Mouse (Mus musculus): ENCODE measurements at regions not wholly inside any gene's neighbourhood (a gene's known extent, or its start where the extent isn't known, plus 50 kb on each side); places are given as distances from the start of the nearest gene placed in this dataset.
A peak's percentile ranks its signal among the peaks of the same experiment; 100 is the strongest.

GRCm38 (mm10) chr14:120146908-120147770 is 104.9 kb upstream of the Oxgr1 start:
- DNase-seq (ENCODE audit: low spot score), result no peak

DNA sequence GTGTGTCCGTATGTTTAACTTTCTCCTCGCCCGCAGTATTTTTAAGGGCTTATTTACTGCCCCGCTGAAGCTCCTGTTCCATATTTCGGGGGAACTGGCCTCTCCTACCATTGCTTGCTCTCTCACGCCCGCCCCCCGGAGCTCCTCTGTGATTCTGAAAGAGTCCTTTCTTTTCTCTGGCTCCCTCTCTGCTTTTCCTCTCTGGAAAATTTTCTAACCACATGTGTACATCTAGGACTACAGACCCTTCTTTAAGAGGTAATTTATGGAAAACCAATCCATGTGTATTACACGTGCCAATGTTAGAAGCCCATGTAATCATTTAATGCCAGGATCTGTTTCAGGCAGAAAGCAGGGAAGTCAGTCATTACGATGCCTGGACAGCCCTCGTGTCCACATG is 106.6 kb upstream of the Oxgr1 start:
- no peak for DNase-seq (ENCODE audit: low spot score)

GRCm38 (mm10) chr14:120149341-120149741 is 107.1 kb upstream of the Oxgr1 start:
- DNase-seq (ENCODE audit: low spot score), result no peak

- no peak for DNase-seq (ENCODE audit: low spot score)
Measured at GRCm38 (mm10) chr14:120150589-120150988, 108.4 kb upstream of the Oxgr1 start.

DNA sequence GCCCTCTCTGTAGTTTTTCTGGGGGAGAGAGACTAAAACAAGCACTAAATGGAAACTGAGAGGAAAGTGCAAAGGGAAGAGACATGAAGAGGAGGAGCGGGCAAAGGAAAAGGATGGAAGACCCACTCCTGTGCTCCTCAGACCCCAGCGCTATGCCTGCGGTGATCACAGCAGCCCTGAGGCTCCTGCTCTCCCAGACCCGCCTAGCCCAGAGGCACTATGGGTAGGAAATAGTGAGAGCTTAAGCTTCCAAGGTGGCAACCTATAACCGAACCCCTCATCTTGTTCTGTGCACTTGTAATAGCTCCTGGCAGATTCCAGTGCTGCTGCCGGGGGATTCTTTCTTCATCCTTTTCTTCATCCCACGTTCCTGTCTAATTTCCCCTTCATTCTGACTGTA is 112.2 kb upstream of the Oxgr1 start:
- DNase-seq (ENCODE audit: low spot score), result no peak

- no peak for DNase-seq (ENCODE audit: low spot score)
Measured at GRCm38 (mm10) chr14:120164184-120164583, 111.3 kb upstream of the Mbnl2 start.

DNA sequence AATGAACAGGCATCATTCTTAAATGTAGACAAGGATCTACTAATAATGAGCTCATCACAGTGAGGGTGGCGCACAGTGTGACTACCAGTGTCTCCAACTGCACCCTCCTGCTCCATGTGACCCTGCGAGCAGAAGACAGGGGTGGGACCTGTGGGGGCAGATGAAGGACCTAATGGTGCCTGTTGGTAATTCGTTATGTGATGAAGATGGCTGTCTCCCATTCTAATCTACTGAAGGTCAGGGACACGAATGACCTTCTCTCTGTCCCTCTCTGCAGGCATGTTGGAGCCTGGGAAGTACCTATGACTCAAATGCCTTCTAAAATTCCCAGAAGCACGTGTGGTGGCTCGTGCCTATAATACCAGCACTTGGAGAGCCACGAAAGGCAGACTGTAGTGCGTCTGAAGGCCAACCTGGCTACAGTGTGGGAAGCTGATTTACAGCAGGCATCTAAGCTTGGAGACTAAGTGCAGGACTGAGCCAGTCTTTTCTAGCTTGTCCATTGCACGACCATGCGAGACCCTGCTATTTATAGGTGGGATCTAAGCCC is 109.9 kb upstream of the Mbnl2 start:
- no peak for DNase-seq (ENCODE audit: low spot score)

GRCm38 (mm10) chr14:120170733-120171132 is 104.7 kb upstream of the Mbnl2 start:
- no peak for DNase-seq (ENCODE audit: low spot score)

DNA sequence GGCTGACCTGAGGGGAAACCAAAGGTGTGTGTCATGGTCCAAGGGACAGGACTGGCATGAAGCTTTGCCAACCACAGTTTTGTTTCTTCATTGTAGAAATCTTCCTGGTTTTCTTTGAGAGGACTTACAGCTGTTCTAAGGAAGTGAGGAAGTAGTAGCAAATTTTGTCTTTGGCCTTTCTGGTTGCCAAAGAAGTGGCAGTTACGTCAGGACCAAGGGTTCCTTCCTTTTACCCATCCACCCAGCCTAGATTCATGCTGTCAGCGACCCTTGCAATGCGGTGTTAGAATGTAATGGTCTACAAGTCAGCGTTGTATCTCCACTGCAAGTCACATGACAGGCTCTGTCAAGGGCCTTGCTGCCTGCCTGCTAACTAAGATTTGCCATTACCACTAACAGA is 103.4 kb upstream of the Mbnl2 start:
- DNase-seq (ENCODE audit: low spot score), result no peak

GRCm38 (mm10) chr14:120172844-120173243 is 102.6 kb upstream of the Mbnl2 start:
- DNase-seq (ENCODE audit: low spot score), result no peak

- no peak for DNase-seq (ENCODE audit: low spot score)
Measured at GRCm38 (mm10) chr14:120174615-120175014, 100.9 kb upstream of the Mbnl2 start.

DNA sequence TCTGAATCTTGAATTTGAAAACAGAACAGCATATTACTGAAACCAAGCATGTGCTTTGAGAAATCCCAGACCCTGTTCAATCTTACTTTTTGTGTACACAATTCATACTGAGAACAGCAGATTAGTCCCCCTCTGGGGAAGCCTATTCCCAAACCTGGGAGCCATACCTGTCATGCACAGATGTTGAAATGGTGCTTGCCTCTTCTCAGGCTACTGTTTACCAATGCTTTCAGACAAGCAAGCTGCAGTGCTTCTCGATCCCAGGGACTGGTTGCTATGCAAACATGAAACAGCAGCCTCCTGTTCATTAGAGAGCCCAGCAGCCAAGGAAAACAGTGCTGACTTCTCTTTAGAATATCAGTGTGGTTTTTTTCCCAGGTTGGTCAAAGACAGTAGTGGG is 80.3 kb upstream of the Mbnl2 start:
- DNase-seq (ENCODE audit: low spot score), result no peak

GRCm38 (mm10) chr14:120211741-120212140 is 63.7 kb upstream of the Mbnl2 start:
- DNase-seq (ENCODE audit: low spot score), result no peak

GRCm38 (mm10) chr14:120212626-120213025 is 62.8 kb upstream of the Mbnl2 start:
- no peak for DNase-seq (ENCODE audit: low spot score)

GRCm38 (mm10) chr14:120219224-120219623 is 56.2 kb upstream of the Mbnl2 start:
- DNase-seq (ENCODE audit: low spot score), result no peak

DNA sequence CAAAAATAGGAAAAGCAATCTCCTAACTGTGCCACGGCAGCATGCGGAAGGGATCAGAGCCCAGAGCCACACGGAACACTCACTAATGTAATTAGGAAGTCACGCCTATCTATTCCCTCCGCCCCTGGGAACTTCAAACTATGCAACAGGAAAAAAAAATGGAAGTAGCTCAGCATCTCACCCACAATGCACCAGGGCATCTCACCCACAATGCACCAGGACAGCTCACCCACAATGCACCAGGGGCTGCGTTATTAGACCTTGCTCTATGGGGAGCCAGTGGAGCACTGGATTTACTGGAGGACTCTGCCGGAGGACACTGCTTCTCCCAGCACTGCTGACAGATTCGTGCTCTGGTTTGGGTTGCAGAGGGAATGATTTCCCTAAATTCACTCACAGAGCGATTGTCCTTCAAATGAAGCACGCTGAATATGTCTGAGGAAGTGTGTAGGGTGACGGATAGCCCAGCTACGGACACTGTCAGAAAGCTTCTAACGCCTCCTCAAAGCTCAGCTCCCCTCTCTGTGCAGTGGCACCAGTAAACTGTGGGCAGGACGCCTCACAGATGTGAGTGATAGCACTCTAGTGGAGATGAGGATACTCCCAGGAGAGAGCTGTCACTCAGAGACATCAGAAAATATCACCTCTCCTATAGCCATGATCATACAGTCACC is 51.8 kb upstream of the Mbnl2 start:
- no peak for DNase-seq (ENCODE audit: low spot score)

DNA sequence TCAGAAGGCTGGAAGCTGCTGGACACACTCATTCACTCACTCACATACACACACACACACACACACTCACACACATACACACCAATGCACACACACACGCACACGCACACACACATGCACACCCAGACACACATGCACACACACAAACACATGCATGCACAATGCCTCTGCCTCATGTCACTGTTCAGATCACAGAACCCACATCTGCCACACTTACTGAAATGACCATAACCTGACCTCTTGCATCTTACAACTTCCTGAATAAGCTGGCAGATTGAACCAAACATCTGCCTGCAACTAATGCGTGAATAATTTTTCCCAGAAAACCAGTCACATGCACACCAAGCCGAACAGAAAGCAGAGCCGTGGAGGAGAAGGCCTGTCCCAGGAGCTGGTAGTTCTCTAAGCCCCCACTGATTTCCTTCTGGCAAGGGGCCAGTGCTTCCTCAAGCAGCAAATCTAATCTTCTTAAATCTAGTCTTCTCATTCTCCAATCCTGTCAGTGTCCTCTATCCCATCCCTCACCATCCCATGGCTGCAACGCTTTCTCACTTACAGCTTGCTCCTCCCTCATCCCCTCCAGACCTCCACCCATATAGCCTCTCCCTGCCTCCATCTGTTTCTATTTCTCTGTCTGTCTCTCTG is 51.1 kb upstream of the Mbnl2 start:
- DNase-seq (ENCODE audit: low spot score), result peak; percentile 5

DNA sequence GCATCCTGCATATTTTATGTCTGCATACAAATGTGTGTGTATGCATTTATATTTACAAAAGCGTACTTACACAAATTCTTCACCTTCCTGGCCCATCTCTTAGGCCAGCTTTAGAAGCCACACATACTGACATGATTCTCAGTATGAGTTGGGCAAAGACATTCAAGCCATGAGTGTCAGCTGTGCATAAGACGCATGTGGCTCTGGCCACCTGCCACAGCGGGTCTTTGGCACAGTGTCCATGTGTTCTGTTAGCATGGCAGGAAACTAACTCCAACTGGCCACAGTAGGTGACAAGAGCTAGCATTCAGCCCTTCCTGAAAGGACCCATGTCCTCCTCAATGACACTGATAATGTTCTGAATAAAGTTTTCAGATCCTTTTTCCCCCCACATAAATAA is 49.8 kb upstream of the Mbnl2 start:
- no peak for DNase-seq (ENCODE audit: low spot score)

All from urinary bladder, postnatal 25 days (tissue).